Mouse (Mus musculus): Measurements from ENCODE around the gene Phb.

DNA sequence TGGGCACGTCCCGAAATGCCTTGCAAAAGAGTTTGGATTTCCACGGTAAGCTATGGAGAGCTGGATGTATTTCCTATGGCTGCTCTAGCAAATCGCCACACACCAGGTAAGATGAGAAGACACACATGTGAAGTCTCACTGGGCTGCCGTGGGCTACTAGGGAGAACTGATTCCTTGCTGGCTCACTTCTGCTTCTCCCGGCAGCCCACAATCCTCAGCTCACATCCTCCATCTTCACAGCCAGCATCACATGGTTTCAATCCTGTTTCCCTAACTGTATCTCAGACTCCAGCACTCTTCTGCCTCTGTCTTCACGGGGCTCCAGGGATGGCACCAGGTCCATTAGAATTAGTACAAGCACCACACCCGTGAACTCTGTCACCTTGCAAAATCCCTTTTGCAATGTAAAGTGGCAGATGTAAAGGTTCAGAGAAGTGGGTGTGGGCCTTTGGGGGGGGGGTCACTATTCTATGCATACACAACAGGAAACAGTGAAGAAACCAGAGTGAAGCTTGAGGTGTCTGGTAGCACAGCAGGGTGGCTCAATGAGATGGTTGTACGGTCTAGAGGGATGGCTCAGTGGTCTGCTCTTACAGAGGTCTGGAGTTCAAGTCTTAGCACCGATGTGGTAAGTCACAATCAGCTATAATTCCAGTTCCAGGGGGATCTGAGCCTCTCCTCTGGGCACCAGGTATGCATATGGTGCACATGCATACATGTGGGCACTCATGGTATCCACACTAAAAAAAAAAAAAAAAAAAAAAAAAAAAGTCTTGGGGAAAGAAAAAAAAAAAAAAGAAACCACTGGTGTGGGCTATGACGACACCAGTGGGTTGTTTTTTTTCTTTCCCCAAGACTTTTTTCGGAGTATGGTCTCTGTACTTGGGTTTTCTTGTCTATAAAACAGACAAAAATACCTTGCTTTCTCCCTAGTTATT is 37.5 kb downstream of the Phb start:
- TF ChIP-seq CTCF (IDR thresholded peaks at IDR 0.05; ENCODE audit: low read depth) (no peak), EP300 (IDR thresholded peaks at IDR 0.05; ENCODE audit: low read depth) (no peak)
